ENCODE assay signal across 20 mouse cellular contexts in the genomic region with DNA sequence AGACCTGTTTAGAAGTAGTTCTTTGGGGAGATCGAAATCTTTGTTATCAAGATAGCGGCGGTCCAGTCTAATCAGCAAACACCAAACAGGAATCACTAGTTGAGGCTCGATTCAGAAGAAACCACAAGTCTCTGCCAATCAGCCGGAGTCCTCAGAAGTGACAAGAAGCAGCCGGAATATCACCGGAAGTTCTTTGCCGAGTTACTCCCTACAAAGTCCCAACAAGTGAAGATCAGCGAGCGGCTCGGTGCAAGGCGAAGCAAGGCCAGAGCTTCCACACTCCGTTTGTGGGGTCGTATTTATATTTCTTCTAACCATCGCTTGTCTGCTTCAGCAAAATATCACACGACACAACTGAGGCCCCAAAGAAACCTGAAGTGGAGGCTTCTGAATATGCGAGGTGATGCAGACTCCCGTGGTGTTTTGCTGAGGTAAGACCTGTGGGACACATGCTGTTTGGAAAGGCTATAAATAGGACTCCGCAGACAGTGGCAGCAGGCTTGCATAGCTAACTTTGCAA. TPM values are rescaled to one million over a fixed set of nuclear protein-coding genes. Genes with fewer than 3 reads are reported as not detected.
DNase-seq lines count a peak whose midpoint lies in the region; ATAC-seq lines count a peak whose summit lies in the region.
"Had no signal": no experiment of that assay in that cellular context is flagged by ENCODE, and none has a peak within 500 bp of the region (broad histone marks: within the 10 kb centered on the region; RNA-seq: fewer than 3 reads in every experiment).

No protein-coding gene starts in this region.

- WGBS in forebrain, embryonic 16.5 days: 88% methylated on average over 19 of the region's 19 CpGs

- no peaks in the 10 kb centered on the region for H3K9me3 ChIP-seq in forebrain, embryonic 16.5 days (ENCODE audit: control insufficient read depth, low read length)
- H3K9me3 ChIP-seq: forebrain, embryonic 10.5 days; hindbrain, embryonic 12.5 days; megakaryocyte, embryonic 14.5 days; neural tube, embryonic 15.5 days had no signal

- H3K4me2 ChIP-seq in forebrain, embryonic 16.5 days (ENCODE audit: low read length): no peak overlapping the region
- H3K4me2 ChIP-seq: hindbrain, embryonic 12.5 days; neural tube, embryonic 15.5 days had no signal

- intact Hi-C loops in heart, postnatal 10 days (cut with DNase I): no loop called here

- no peaks in the 10 kb centered on the region for H3K36me3 ChIP-seq in forebrain, embryonic 16.5 days (ENCODE audit: control insufficient read depth, insufficient read depth)
- H3K36me3 ChIP-seq: forebrain, embryonic 10.5 days; hindbrain, embryonic 12.5 days; neural tube, embryonic 15.5 days had no signal

- no peaks in the 10 kb centered on the region for H3K27me3 ChIP-seq in forebrain, embryonic 16.5 days (replicated peaks; ENCODE audit: control insufficient read depth, insufficient read depth, low read length)
- H3K27me3 ChIP-seq: hindbrain, embryonic 12.5 days; neural tube, embryonic 15.5 days had no signal

- DNase-seq in thymus, postnatal 0 days (ENCODE audit: low spot score): peak; percentile 9
- DNase-seq in thymus, postnatal 14 days: no peak
- peak; percentile 10 for DNase-seq in brain, adult 2 months (ENCODE audit: low read depth, low spot score)
- peak; percentile 43 to 50 for DNase-seq in heart, postnatal 10 days
- peak; percentile 50 for DNase-seq in yolk sac, embryonic 10.5 days (ENCODE audit: low spot score)
- DNase-seq in adrenal gland, postnatal 4 days (ENCODE audit: low spot score in 2 of 2): no peak
- DNase-seq: cerebellum, adult 9-11 months; gastrocnemius, postnatal 10 days had no signal

- no peak overlapping the region for H3K27ac ChIP-seq in forebrain, embryonic 16.5 days (ENCODE audit: low read length)
- H3K27ac ChIP-seq: forebrain, embryonic 10.5 days; hindbrain, embryonic 12.5 days; neural tube, embryonic 15.5 days had no signal

- no peak overlapping the region for H3K9ac ChIP-seq in forebrain, embryonic 16.5 days (replicated peaks; ENCODE audit: low read depth, low read length)
- H3K9ac ChIP-seq: hindbrain, embryonic 12.5 days; neural tube, embryonic 15.5 days had no signal

- no peak for ATAC-seq in forebrain, embryonic 16.5 days
- ATAC-seq in megakaryocyte, adult 5-6 weeks (ENCODE audit: poor library complexity, severe bottlenecking): no peak
- ATAC-seq: CD4-positive, CD25-positive, alpha-beta regulatory T cell, adult 4 months; intestine, postnatal 0 days had no signal

- H3K4me3 ChIP-seq in forebrain, embryonic 16.5 days (replicated peaks; ENCODE audit: low read length): no peak overlapping the region
- H3K4me3 ChIP-seq: forebrain, embryonic 10.5 days; hindbrain, embryonic 12.5 days; megakaryocyte, embryonic 14.5 days; neural tube, embryonic 15.5 days had no signal

- no peaks in the 10 kb centered on the region for H3K4me1 ChIP-seq in forebrain, embryonic 16.5 days (replicated peaks; ENCODE audit: control insufficient read depth, insufficient read depth, low read length)

RNA-seq across cellular contexts. Expression of a gene that starts 10.1 kb away (rescaled TPM):
- polyA plus RNA-seq in thymus, postnatal 0 days (2015; fragmentation: Nextera tagmentation; extraction: Ambion mirVana): not detected in 2 replicates
- not detected for total RNA-seq in heart, postnatal 10 days (2021)
- not detected in 2 replicates for polyA plus RNA-seq in forebrain, embryonic 16.5 days (2015; fragmentation: Nextera tagmentation; extraction: Ambion mirVana)
- total RNA-seq in adrenal gland, postnatal 4 days (2021): not detected
- not detected in 2 replicates for total RNA-seq in megakaryocyte, adult 5-6 weeks (2015)
- not detected in 2 replicates for total RNA-seq in megakaryocyte, adult 5-6 weeks (2017)
- total RNA-seq: gastrocnemius, postnatal 10 days; liver, adult 2 months; monocyte, adult 5-6 weeks had no signal
- polyA plus RNA-seq: CD4-positive, CD25-positive, alpha-beta regulatory T cell, adult 4 months; forebrain, embryonic 10.5 days; hindbrain, embryonic 12.5 days; intestine, postnatal 0 days; large intestine, adult 2 months; liver, adult 2 months; neural tube, embryonic 15.5 days; spleen, adult 2 months had no signal

RNA-seq across cellular contexts. Expression of a gene that starts 21.8 kb away (rescaled TPM):
- 18.3 and 19.1 TPM in 2 replicates for polyA plus RNA-seq in thymus, postnatal 0 days (2015; fragmentation: Nextera tagmentation; extraction: Ambion mirVana)
- total RNA-seq in heart, postnatal 10 days (2021): 10 to 100 TPM; 47.9 to 50.7 TPM
- polyA plus RNA-seq in forebrain, embryonic 16.5 days (2015; fragmentation: Nextera tagmentation; extraction: Ambion mirVana): 17.7 and 20.9 TPM in 2 replicates
- total RNA-seq in adrenal gland, postnatal 4 days (2021): 10 to 100 TPM; 62.8 to 67.2 TPM
- 40.4 and 49.0 TPM in 2 replicates for total RNA-seq in megakaryocyte, adult 5-6 weeks (2015)
- total RNA-seq in megakaryocyte, adult 5-6 weeks (2017): 54.7 and 80.7 TPM in 2 replicates

RNA-seq across cellular contexts. Expression of a gene that starts 30.6 kb away (rescaled TPM):
- polyA plus RNA-seq in thymus, postnatal 0 days (2015; fragmentation: Nextera tagmentation; extraction: Ambion mirVana): 23.3 and 29.7 TPM in 2 replicates
- 10 to 100 TPM; 13.6 to 14.3 TPM for total RNA-seq in heart, postnatal 10 days (2021)
- 30.0 and 30.7 TPM in 2 replicates for polyA plus RNA-seq in forebrain, embryonic 16.5 days (2015; fragmentation: Nextera tagmentation; extraction: Ambion mirVana)
- 10 to 100 TPM; 34.8 to 37.1 TPM for total RNA-seq in adrenal gland, postnatal 4 days (2021)
- total RNA-seq in megakaryocyte, adult 5-6 weeks (2015): 6.7 and 10.0 TPM in 2 replicates
- total RNA-seq in megakaryocyte, adult 5-6 weeks (2017): 12.1 and 13.3 TPM in 2 replicates

Comparison
In these comparisons a context has a peak if more than half of its experiments do, and no peak if none do; other contexts are left out.
1. DNase-seq: peak in thymus, postnatal 0 days (single experiment), brain, adult 2 months (single experiment), heart, postnatal 10 days (2 of 2) and yolk sac, embryonic 10.5 days (single experiment); none in thymus, postnatal 14 days (single experiment) and adrenal gland, postnatal 4 days (0 of 2).